ENCODE assay signal across 8 mouse cellular contexts in genomic region chr2:35048851-35049250, GRCm38 (mm10). TPM values are rescaled to one million over a fixed set of nuclear protein-coding genes. Genes with fewer than 3 reads are reported as not detected.
DNase-seq lines count a peak whose midpoint lies in the region; TF ChIP-seq lines count a peak whose summit lies in the region.

No protein-coding gene starts in this region.

- TF ChIP-seq CTCF in layer of hippocampus, adult 2 months (conservative IDR thresholded peaks at IDR 0.05), result peak; percentile 74
- TF ChIP-seq CTCF in testis, adult 2 months (IDR thresholded peaks at IDR 0.05; ENCODE audit: control insufficient read depth, insufficient read depth, insufficient replicate concordance, low read depth, low read length), result peak; percentile 34; the same call in 1 of the 2 replicates

- H3K4me3 ChIP-seq in layer of hippocampus, adult 2 months, result no peak overlapping the region
- no peak overlapping the region for H3K4me3 ChIP-seq in testis, adult 2 months (ENCODE audit: control insufficient read depth, low read depth, low read length)

- no peaks in the 10 kb centered on the region for H3K36me3 ChIP-seq in testis, adult 2 months (ENCODE audit: control insufficient read depth, insufficient read depth, low read length)

- H3K27ac ChIP-seq in layer of hippocampus, adult 2 months, result no peak overlapping the region
- H3K27ac ChIP-seq in testis, adult 2 months (ENCODE audit: control insufficient read depth, insufficient read depth, low read depth, low read length), result no peak overlapping the region

- DNase-seq in adrenal gland, adult 2 months, result peak; percentile 6
- DNase-seq in adrenal gland, postnatal 25 days, result no peak
- DNase-seq in layer of hippocampus, adult 2 months (ENCODE audit: low spot score in 2 of 2), result no peak
- no peak for DNase-seq in layer of hippocampus, adult 9-10 months (ENCODE audit: low spot score)
- peak; percentile 57 for DNase-seq in adrenal gland, postnatal 14 days
- DNase-seq in kidney, postnatal 14 days, result peak; percentile 29
- no peak for DNase-seq in right cerebral cortex, postnatal 14 days

- no peak for TF ChIP-seq POLR2A in testis, adult 2 months (IDR thresholded peaks at IDR 0.05; ENCODE audit: control insufficient read depth, low read depth, low read length)

- H3K4me1 ChIP-seq in testis, adult 2 months (ENCODE audit: control insufficient read depth, insufficient read depth, low read length), result no peaks in the 10 kb centered on the region

- H3K27me3 ChIP-seq in testis, adult 2 months (ENCODE audit: control insufficient read depth, insufficient read depth, low read length), result no peaks in the 10 kb centered on the region

RNA-seq across cellular contexts. Expression of gene Hc, which starts 12.4 kb away (rescaled TPM):
- total RNA-seq in adrenal gland, adult 2 months (2021), result 1 to 10 TPM in 1 of 2 experiments, not detected in 1; 1.0 TPM
- 0.03 TPM in 1 of 2 replicates, not detected in the other for polyA plus RNA-seq in adrenal gland, adult 2 months (2012; rRNA removed)
- 3.1 TPM in 1 of 2 replicates, not detected in the other for total RNA-seq in adrenal gland, postnatal 25 days (2021)
- total RNA-seq in layer of hippocampus, adult 2 months (2021), result not detected
- total RNA-seq in adrenal gland, postnatal 14 days (2021), result 4.0 and 46.1 TPM in 2 replicates
- polyA plus RNA-seq in testis, adult 2 months (2012; rRNA removed), result 0.25 and 1.3 TPM in 2 replicates

RNA-seq across cellular contexts. Expression of gene AI182371, which starts 52.5 kb away (rescaled TPM):
- 1 to 10 TPM in 1 of 2 experiments, under 1 TPM in 1; 0.62 to 1.4 TPM for total RNA-seq in adrenal gland, adult 2 months (2021)
- 0.11 TPM in 1 of 2 replicates, not detected in the other for polyA plus RNA-seq in adrenal gland, adult 2 months (2012; rRNA removed)
- total RNA-seq in adrenal gland, postnatal 25 days (2021), result 1.0 and 3.5 TPM in 2 replicates
- total RNA-seq in layer of hippocampus, adult 2 months (2021), result under 1 TPM; 0.44 to 0.61 TPM
- 2.4 and 37.8 TPM in 2 replicates for total RNA-seq in adrenal gland, postnatal 14 days (2021)
- 0.57 and 1.0 TPM in 2 replicates for polyA plus RNA-seq in testis, adult 2 months (2012; rRNA removed)

Comparison
In these comparisons a context has a peak if more than half of its experiments do, and no peak if none do; other contexts are left out.
1. DNase-seq: peak in adrenal gland, adult 2 months (single experiment), adrenal gland, postnatal 14 days (single experiment) and kidney, postnatal 14 days (single experiment); none in adrenal gland, postnatal 25 days (single experiment), layer of hippocampus, adult 2 months (0 of 2), layer of hippocampus, adult 9-10 months (single experiment) and right cerebral cortex, postnatal 14 days (single experiment).